Mouse (Mus musculus): ENCODE results near the gene Prr14l.
"Not testable (repeated sequence)": the region's sequence is repeated elsewhere in the genome, so short reads cannot be mapped to it uniquely, and the experiment has no call there.

The Prr14l gene

GRCm38 (mm10) chr5:32853731-32854507, at the start of gene Prr14l:
TSS of gene Prr14l (minus strand) at chr5:32854256.
- peak; percentile 98 to 99 for DNase-seq (ENCODE audit: low spot score in 2 of 2)

- DNase-seq (ENCODE audit: low spot score in 2 of 2): no peak
Observed at GRCm38 (mm10) chr5:32886739-32887138, 32.7 kb upstream of the Prr14l start.

- no peak for DNase-seq (ENCODE audit: low spot score in 2 of 2)
Observed at GRCm38 (mm10) chr5:32872346-32872745, 18.3 kb upstream of the Prr14l start.

GRCm38 (mm10) chr5:32869389-32870024, 15.5 kb upstream of the Prr14l start:
- no peak for DNase-seq (ENCODE audit: low spot score in 2 of 2)

GRCm38 (mm10) chr5:32863253-32864228, 9.5 kb upstream of the Prr14l start, which contains the start of gene Depdc5:
TSS of gene Depdc5 (plus strand) at chr5:32863701.
- DNase-seq (ENCODE audit: low spot score in 2 of 2): peak; percentile 91 to 96

GRCm38 (mm10) chr5:32862469-32863132, 8.5 kb upstream of the Prr14l start:
- no peak for DNase-seq (ENCODE audit: low spot score in 2 of 2)

- no peak for DNase-seq (ENCODE audit: low spot score in 2 of 2)
Observed at GRCm38 (mm10) chr5:32861082-32861481, 7.0 kb upstream of the Prr14l start.

GRCm38 (mm10) chr5:32857781-32858220, 3.7 kb upstream of the Prr14l start:
- DNase-seq (ENCODE audit: low spot score in 2 of 2): no peak

GRCm38 (mm10) chr5:32855274-32855673, 1.2 kb upstream of the Prr14l start:
- DNase-seq (ENCODE audit: low spot score in 2 of 2): not testable (repeated sequence)

GRCm38 (mm10) chr5:32854818-32855217, 762 bp upstream of the Prr14l start:
- DNase-seq (ENCODE audit: low spot score in 2 of 2): no peak

GRCm38 (mm10) chr5:32852026-32852425, 2.0 kb downstream of the Prr14l start:
- no peak for DNase-seq (ENCODE audit: low spot score in 2 of 2)

- not testable (repeated sequence) for DNase-seq (ENCODE audit: low spot score in 2 of 2)
Observed at GRCm38 (mm10) chr5:32849580-32849979, 4.5 kb downstream of the Prr14l start.

GRCm38 (mm10) chr5:32849178-32849577, 4.9 kb downstream of the Prr14l start:
- DNase-seq (ENCODE audit: low spot score in 2 of 2): no peak

- DNase-seq (ENCODE audit: low spot score in 2 of 2): no peak
Observed at GRCm38 (mm10) chr5:32840029-32840428, 14.0 kb downstream of the Prr14l start.

GRCm38 (mm10) chr5:32836976-32837375, 17.1 kb downstream of the Prr14l start:
- DNase-seq (ENCODE audit: low spot score in 2 of 2): no peak

- no peak for DNase-seq (ENCODE audit: low spot score in 2 of 2)
Observed at GRCm38 (mm10) chr5:32834497-32834896, 19.6 kb downstream of the Prr14l start.

GRCm38 (mm10) chr5:32830054-32830453, 24.0 kb downstream of the Prr14l start:
- DNase-seq (ENCODE audit: low spot score in 2 of 2): no peak

GRCm38 (mm10) chr5:32828766-32829165, 25.3 kb downstream of the Prr14l start:
- DNase-seq (ENCODE audit: low spot score in 2 of 2): not testable (repeated sequence)

GRCm38 (mm10) chr5:32827009-32827408, 27.0 kb downstream of the Prr14l start, which contains the start of gene Gm20671:
TSS of gene Gm20671 (minus strand) at chr5:32827109.
- no peak for DNase-seq (ENCODE audit: low spot score in 2 of 2)

GRCm38 (mm10) chr5:32820471-32820870, 33.6 kb downstream of the Prr14l start:
- no peak for DNase-seq (ENCODE audit: low spot score in 2 of 2)

- DNase-seq (ENCODE audit: low spot score in 2 of 2): no peak
Observed at GRCm38 (mm10) chr5:32815396-32815795, 38.7 kb downstream of the Prr14l start.
